Mouse (Mus musculus) cortical plate, adult 2 months (tissue): ENCODE data around the gene Abcb8.

Source experiments
- CTCF ChIP-seq: fragments of 200-500 bp; IDR thresholded peaks from 2 replicates; pipeline ENCODE4 v1.5.1; 2011; ENCODE audit warnings: mild to moderate bottlenecking, control low read depth, low read length; ENCODE audit not compliant: insufficient read depth; ENCODE audit errors: extremely low read depth
- POLR2A ChIP-seq: fragments of 200-500 bp; IDR thresholded peaks from 2 replicates; pipeline ENCODE4 v1.6.1; 2011; ENCODE audit warnings: mild to moderate bottlenecking, low read length, control low read depth; ENCODE audit not compliant: insufficient read depth; ENCODE audit errors: extremely low read depth

DNA sequence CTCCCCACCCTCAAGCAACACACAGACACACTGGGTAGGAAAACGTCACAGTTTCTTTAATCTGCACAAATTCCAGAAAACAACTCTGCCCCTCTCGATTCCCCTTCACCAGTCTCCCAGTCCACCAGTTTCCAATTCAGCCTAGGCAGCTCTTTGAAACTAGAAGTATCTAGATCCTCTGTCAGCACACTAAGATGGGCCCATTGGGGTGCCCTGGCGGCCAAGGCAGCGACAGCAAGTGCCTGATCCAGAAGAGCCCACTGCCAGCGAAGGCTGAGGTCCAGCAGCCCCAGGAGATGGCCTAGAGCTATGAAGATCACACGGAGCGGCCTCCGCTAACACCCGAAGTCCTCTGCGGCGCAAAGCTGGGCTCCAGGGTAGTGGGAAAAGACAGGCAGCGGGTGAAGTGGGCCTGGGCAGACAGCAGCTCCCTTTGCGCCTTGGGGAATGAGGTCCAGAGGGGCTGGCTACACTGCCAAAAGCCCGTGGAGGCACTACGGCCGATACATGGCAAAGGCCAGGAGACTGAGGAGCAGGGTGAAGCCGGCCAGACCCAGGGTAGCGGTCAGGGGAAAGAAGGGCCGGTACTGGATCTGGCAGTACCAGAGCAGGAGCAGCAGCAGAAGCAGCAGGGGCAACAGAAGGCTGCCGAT lies 52.1 kb downstream of the Abcb8 start:
- no peak for TF ChIP-seq POLR2A
- no peak for TF ChIP-seq CTCF
